Mouse (Mus musculus): Measurements from ENCODE around the gene Zfp981.
"Not testable (repeated sequence)": the region's sequence is repeated elsewhere in the genome, so short reads cannot be mapped to it uniquely, and the experiment has no call there.

The Zfp981 gene

DNA sequence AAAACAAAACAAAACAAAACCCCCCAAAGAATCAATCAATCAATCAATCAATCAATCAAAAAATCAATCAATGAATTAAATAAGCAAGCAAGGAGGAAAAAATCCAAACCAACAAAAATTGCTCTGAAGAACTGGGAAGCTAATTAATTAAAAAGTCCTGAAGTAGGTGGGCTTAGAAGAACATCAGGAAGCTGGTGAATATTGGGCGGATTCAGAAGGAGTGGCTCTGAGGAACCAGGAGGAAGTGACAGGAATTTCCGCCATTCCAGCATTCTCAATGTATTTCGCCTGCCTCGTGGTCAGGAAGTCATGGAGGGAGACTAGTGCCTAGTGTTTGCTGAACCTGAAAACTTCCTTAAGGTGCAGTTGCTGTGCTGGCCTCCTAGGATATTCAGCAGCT, at the start of gene Zfp981:
Gene Zfp981 (plus strand): TSS at position 301 of the 400 bp plus-strand sequence.
- not testable (repeated sequence) for DNase-seq

DNA sequence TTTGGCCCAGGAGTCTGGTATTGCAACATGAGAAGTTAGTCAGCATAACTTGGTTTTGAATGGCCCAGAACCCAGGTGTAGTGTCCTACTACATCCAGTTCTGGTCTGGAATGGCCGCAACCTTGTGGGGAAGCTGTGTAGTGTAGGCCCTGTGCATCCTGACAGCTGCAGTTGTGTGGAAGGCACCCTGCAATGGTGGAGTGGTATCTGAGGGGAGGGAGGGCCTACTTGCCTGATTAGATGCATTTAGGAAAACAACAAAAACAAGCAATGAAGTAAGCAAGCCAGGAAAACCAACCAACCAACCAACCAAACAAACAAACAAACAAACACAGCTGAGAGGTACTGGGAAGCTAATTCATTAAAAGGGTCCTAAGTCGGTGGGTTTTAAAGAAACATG, 49.3 kb upstream of the Zfp981 start:
- not testable (repeated sequence) for DNase-seq

- not testable (repeated sequence) for DNase-seq
Observed at GRCm38 (mm10) chr4:146454170-146454569, 47.7 kb upstream of the Zfp981 start.

DNA sequence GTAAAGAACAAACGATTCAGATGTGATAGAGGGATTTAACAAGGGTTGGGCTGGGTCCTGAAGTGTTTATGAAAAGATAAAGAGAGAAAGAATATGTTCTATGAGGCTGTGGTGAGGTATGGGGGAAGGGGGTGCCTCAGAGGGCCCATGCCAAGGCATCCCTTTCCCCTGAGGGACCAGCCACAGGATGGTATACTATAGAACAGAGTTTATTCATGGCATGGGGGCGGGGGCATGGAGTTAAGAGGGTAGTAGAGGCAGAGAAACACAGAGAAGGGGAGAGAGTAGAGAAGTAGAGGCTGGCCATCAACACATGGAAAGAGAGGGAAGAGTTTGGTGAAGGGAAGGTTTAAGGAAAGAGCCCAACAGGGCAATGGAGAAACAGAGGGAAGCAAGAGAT, 46.9 kb upstream of the Zfp981 start:
- no peak for DNase-seq

DNA sequence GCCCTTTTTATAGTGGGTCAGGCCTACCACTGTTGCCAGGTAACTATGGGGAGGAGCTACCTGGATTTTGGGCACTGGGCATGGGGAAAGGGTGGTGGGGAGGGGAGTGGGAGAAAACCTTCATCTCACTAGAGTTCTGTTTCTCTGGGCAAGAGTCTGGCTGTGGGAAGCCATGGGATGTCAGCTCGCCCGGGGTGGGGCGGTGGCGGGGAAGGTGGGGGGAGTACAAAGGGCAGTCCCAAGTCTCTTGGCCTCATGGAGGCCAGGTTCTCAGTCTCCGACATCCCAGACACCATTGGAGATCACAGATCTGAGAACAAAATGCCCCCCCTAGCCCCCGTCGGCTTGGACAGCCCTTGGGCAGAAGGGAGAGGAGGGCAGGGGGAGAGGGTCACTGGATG, 46.5 kb upstream of the Zfp981 start:
- DNase-seq, result no peak

- no peak for DNase-seq
Observed at GRCm38 (mm10) chr4:146456061-146456726, 45.6 kb upstream of the Zfp981 start.

DNA sequence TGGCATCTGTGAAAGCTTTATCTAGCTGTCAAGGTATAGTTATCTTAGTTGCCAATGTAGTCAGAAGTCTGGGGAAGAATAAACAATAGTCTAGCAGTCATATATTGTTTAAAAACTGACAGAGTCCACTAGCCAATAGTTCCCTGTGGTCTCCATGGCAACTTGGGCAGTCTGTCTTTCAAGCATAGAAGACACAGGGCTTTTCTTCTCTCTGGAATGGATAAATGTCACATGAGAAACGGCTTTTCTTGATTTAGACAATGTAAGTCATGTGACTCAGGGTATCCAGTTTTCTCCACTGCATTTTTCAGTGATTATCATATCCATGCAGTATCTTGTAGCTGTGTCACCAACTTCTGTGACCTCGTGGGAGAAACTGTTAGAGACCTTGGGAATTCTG, 44.7 kb upstream of the Zfp981 start:
- no peak for DNase-seq

GRCm38 (mm10) chr4:146457720-146458119, 44.1 kb upstream of the Zfp981 start:
- DNase-seq, result no peak

GRCm38 (mm10) chr4:146459822-146460221, 42.0 kb upstream of the Zfp981 start:
- not testable (repeated sequence) for DNase-seq

- not testable (repeated sequence) for DNase-seq
Observed at GRCm38 (mm10) chr4:146460685-146461084, 41.1 kb upstream of the Zfp981 start.

GRCm38 (mm10) chr4:146463649-146464351, 38.0 kb upstream of the Zfp981 start:
- not testable (repeated sequence) for DNase-seq

DNA sequence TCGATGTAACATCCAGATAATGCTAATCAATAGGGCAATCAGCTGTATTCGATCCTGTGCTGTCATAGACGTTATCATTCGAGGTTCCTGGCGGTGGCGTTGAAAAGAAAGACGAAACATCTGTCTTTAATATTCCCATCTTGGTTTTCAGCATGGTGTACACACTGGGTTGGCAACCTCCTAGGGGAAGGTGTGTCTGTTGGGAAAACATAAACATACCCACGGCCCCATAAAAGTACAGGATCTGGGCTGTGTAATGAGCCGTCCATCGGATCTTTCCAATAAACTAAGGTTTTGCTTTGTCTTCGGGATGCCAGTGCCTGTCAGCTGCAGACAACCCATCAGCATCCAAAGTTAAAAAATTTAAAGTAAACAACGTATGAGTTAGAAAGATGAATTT, 31.8 kb upstream of the Zfp981 start:
- not testable (repeated sequence) for DNase-seq

GRCm38 (mm10) chr4:146474181-146474580, 27.6 kb upstream of the Zfp981 start:
- not testable (repeated sequence) for DNase-seq

DNA sequence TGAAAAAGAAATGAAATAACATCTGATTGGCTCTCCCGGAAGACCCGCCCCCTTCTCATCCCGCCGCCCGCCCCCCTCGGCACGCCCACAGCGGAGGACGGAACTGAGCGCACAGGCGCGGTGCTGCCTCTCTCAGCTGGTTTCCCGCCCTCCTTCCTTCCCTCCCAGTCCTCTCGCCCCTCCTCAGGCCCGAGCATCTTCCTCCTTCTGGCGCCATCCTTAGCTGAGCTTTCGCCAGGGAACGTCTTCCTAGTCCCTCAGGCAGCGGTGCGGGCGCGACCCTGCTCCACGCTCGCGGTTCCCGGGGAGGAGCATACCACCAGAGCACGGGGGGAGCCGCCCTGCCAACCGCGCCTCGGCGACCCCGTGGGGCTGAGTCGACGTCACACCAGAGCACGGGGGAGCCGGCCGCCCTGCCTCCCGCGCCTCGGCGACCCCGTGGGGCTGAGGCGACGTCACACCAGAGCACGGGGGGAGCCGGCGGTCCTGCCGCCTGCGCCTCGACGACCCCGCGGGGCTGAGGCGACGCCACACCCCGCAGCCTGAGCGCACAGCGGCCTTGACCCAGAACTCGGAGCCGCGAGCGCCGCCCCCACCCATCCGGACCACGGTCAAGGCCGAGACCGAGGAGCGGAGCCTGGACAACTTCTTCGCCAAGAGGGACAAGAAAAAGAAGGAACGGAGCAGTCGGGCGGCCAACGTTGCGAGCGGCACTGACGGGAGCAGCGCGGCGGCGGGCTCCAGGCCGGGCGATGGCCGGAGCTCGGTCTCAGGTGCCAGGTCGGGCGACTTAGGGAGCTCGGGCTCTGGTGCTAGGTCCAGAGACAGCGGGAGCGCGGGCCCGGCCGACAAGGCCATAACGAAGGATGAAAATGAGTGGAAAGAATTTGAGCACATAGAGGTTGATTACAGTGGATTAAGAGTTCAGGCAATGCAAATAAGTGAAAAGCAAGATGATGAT, 26.8 kb upstream of the Zfp981 start:
- DNase-seq, result not testable (repeated sequence)

DNA sequence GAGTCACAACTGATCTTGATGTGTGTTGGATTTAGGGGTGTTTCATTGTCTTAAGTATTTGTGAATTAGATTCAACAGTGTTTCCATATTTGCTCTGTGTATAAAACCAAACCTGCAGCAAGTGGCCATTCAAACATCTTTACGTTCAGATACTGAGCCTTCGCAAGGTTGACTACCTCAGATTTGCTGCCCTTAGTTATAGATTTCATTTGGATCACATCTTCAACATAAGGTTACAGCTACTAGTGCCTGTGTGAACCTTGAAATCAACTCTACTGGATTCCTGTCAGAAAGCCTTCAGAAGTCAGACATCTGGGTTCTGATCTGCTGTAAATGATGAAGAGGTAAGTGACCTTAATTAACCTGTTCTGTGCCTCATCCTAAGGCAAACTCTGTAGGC, 25.6 kb upstream of the Zfp981 start:
- DNase-seq, result not testable (repeated sequence)

- DNase-seq, result not testable (repeated sequence)
Observed at GRCm38 (mm10) chr4:146476959-146477358, 24.9 kb upstream of the Zfp981 start.

GRCm38 (mm10) chr4:146480376-146481096, 21.3 kb upstream of the Zfp981 start:
- DNase-seq, result not testable (repeated sequence)

- not testable (repeated sequence) for DNase-seq
Observed at GRCm38 (mm10) chr4:146482546-146482945, 19.3 kb upstream of the Zfp981 start.

- not testable (repeated sequence) for DNase-seq
Observed at GRCm38 (mm10) chr4:146483571-146484280, 18.1 kb upstream of the Zfp981 start.

DNA sequence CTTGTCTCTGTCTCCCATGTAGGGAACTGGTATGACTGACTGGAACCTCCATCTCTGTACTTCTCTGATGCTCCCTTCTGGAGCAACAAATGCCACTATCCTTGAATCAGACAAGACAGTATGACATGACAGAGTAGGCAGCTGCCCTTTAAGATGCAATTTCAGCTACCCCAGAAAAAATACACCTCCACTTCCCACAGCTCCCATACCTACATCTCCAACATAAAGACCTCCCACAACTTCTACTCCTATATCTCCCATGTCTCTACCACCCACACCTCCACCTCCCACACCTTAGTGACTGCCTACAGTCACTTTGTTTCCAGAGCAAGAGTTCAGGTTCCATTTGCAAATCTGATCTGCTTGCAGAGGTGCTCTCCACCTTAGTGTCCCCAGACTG, 17.2 kb upstream of the Zfp981 start:
- DNase-seq, result not testable (repeated sequence)

DNA sequence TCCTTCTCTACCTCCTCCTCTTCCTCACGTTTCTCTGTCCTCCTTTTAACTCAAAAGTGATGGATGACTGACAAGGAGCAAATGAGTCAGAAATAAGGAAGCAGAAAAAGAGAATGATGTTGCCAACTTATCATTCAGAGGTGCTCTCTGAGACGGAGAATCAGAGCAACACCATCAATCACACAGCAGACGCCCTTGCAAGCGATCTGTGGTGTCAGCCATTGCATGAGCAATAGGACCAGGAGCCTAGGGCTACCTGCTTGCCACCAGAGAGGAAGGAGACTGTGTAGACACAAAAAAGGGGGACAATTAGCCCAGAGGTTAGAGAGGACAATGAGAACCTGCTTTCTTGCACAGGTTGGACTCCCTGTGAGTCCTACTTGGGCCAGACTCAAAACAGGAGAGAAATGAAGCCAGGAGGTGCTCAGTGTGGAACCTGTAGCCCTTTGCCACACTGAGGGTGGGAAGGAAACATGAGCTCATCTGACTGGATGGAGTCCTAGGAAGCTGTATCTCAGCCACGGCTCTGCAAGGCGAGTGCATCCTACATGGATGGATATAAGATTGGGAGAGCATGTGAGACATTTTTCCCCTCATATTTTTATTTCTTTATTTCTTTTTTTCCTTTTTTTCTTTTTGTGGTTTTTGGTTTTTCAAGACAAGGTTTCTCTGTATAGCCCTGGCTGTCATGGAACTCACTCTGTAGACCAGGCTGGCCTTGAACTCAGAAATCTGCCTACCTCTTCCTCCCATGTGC, 16.5 kb upstream of the Zfp981 start:
- not testable (repeated sequence) for DNase-seq
